Mouse (Mus musculus) ES-CJ7 (cell line): ENCODE measurements around the gene Ptcra.
A peak's percentile ranks its signal among the peaks of the same experiment; 100 is the strongest.

ENCODE experiments used
- DNase-seq: peaks from one replicate; pipeline ENCODE4 v3.0.0; 2011; ENCODE audit warnings: low read depth, low spot score

Ptcra gene

DNA sequence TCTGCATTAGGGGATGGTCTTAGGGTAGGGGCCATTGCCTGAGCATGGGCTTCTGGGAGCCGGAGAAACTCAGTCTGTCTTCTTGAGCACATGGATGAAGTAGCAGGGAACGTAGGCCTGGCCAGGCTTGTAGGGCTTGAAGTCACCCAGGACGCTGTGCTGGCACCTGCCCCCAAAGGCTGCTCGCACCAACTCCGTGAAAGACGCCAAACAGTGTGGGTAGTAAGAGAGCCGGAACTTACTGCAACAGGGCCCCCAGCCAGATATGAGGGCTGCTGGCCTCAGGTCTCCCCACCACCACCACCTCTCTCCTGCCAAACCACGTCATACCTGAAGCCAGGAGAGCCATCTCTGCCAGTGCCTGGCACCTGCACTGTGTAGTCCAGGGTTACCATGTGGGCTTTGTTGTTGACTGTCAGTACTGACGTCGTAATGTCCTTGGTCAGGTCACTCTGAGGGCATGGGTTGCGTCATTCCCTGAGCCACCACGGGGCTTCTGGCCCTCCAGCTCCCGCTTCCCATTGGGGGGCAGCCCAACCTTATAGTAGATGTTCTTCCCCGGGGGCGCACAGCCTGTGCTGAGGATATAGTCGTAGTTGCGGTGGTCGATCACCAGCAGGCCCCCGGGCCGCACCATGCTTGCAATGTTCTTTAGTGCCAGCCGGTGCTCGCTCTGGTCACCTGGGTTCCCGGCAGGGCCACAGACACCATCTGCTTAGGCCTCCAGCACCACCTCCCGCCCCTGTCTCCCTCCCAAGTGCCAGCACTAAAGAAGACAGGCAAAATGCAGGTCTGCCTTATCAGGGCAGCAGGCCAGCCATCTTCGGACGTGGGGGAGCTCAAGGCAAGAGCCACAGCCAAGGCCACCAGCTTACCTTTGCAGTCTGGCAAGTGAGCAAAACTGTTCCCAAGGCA lies 37.5 kb downstream of the Ptcra start:
- no peak for DNase-seq

DNA sequence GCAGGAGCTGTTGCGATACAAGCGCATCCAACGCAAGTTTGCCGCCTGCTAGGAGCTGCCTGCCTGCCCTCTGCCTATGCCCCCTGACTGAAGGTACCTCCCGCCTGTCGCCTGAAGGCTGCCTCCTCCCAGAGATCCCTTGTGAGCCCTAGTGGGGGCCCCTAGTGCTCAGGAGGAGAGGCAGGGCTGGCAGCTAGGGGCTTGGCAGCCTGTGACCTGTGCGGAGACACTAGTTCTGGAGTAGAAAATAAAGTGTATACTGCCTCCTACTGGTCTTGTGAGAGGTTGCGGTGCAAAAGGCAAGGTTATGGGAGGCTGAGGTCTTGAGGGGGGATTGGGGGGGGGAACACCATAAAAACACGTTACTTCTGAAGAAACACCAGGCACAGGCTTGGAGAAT lies 38.2 kb downstream of the Ptcra start:
- peak; percentile 82 for DNase-seq

DNA sequence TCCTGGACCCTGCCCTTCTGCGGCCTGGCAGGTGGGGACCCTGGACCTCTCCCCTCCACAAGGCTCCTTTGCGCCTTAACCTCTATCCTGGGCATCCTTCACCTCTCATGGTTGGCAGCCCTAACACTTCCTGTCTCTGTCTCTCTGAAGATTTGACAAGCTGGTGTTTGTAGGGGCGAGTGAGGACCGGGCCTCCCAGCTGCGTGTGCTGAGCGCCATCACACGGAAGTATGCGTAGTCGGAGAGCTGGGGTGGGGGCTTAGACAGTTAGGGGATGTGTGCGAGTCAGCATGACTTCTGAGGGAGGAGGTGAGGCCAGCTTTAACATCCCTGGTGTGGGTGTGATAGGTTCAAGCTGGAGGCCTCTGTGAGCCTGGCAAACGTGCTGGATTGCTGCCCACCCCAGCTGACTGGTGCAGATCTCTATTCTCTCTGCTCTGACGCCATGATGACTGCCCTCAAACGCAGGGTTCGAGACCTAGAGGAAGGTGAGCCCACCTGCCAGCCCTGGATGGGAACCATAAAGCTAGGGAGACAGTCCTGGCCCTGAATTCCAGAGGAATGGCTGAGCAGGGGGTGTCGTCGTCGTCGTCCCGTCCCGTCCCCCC lies 38.9 kb downstream of the Ptcra start:
- no peak for DNase-seq

DNA sequence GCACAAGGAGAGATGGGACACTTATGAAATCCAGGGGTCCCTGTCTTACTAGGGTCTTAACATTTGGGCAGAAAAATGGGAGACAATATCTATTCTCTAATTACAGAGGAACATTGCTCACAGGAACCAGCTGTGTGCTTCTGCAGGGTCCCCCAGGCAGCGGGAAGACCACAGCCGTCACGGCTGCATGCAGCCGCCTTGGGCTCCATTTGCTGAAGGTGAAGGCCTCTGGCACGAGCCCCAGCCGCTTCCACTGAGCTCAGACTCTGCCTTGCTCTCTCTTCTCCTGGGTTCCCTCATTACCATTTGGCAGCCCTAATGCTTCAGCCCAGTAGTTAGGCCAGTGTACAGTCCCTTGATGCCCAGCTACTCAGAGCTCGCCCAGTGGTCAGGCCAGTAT lies 42.4 kb downstream of the Ptcra start:
- no peak for DNase-seq

DNA sequence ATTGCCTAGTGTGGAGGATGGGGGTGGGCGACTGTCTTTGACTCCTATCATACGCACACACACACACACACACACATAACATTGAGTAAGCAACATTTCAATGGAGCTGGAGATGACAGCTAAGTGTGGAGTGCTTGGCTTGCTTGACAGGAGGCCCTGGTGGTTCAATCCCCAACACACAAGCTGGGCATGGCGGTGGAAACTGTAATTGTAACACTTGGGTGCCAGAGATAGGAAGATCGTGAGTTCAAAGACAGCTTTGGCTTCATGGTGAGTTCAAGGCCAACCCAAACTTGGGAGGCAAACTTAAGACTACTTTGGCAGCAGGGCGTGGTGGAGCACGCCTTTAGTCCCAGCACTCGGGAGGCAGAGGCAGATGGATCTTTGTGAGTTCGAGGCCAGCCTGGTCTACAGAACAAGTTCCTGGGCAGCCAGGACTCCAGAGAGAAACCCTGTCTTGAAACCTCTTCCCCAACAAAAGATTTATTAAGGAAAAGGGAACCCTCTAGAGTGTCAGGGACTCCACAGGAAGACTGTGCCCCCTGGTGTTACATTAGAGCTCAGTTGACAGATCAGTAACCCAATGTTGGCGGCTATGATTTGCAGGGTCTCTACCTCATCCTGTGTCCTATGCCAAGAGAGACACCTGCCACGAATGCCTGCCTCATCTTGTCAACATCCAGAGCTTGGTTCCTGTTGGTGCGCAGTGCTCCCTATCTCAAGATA lies 48.6 kb downstream of the Ptcra start:
- DNase-seq = peak; percentile 76

DNA sequence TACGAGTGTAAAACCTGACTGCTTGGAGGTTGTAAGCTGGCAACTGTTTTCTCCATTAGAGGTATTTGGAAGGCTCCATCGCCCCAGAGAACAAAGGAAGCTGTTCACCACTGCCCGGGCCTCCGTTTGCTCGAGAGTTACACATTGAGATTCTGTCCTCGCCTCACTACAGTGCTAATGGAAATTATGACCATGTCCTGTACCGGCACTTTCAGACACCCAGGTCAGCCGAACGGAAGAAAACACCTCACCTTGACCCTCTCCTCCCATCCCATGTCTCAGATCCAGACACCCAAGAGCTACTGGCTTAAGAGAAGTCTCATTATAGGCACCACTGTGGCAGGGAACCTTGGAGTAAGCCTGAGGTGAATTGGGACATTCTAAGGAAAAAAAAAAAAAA lies 49.7 kb downstream of the Ptcra start:
- DNase-seq = no peak

DNA sequence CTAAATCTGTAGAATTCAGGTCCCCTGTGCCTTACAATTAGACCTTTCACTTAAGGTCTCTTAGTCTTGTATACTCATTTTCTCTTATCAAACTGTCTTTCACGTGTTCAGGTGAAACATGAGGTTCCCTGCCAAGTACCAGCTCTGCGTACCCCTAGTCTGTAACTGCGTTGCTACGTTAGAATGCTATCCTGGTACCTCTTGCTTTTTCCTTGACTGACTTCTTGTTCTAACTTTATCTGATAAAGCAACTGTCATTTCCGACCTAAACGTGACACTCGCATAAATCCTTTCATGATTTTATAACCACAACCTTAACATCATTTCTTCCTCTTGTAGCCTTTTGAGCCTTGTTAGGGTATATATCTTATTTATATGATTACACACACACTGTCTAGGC lies 51.1 kb downstream of the Ptcra start:
- no peak for DNase-seq

DNA sequence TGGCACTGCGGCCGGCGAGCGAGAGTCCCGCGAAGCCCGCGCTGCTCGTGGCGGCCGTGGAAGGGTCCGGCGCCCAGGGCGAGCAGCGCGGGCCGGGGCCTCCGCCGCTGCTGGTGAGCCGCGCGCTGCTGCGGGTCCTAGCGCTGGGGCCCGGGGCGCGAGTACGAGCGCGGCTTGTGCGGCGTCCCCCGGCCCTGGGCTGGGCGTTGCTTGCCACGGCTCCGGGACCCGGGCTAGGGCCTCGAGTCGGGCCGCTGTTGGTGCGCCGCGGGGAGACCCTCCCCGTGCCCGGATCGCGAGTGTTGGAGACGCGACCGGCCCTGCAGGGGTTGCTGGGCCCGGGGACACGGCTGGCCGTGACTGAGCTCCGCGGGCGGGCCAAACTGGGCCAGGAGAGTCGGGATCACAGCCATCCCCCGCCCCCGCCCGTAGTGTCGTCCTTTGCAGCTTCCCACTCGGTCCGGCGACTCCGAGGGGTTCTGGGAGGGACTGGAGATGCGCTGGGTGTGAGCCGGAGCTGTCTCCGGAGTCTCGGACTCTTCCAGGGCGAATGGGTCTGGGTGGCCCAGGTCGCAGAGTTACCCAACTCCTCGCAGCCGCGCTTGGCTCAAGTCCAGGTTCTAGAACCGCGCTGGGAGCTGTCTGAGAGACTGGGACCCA lies 51.8 kb downstream of the Ptcra start:
- DNase-seq = no peak

DNA sequence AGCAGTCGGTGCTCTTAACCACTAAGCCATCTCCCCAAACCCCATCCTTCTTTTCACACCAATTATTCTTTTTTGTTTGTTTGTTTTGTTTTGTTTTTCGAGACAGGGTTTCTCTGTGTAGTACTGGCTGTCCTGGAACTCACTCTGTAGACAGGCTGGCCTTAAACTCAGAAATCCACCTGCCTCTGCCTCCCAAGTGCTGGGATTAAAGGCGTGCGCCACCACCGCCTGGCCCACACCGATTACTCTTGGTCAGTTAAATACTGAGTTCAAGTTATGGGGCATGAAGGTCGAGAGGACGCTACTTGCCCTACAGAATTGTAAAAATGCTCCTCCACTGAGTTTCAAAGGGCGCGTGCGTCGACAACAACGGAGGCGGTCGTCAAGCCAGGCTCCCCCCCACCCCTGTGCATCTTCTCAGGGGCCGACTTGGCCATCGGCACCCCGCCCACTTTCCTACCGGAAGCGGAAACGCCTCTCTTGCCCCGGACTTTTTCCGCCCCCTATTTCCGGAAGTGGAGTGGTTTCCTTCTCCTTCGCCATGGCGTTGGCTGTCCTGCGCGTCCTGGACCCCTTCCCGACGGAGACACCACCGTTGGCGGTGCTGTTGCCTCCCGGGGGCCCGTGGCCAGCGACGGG lies 52.4 kb downstream of the Ptcra start, which contains the start of gene Pex6:
Gene Pex6, plus strand, starts transcription at position 505 of the 639 bp plus-strand sequence.
- DNase-seq = peak; percentile 93

DNA sequence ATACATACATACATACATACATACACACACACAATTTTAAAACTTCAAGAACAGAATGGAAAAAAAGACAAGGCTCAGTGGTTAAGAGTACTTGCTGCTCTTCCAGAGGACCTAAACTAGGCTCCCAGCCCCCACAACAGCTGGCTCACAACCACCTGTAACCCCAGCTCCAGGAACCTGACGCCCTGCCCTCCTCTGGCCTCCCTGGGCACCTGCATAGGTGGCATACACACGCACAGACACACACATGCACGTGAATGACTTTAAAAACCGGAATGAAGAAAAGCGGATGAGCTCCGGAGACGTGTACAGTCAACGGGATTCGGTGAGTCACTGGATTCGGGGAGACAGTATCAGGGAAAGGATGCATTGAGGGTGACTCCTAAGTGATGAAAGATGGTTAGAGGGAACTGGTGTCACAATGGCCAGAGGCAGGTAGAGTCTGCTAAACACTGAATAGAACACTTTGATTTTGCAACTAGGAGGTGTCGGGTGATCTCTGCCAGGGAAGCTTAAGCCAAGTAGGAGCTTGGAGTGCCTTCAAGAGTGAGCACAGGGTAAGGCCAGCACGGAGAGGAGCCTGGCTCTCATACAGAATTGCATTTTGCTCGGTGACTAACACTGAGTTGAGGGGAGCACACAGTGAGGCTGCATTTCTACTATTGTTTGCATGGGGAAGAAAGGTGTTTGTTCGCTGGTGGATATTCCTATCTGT lies 57.0 kb downstream of the Ptcra start:
- DNase-seq = no peak
